Mouse (Mus musculus): ENCODE data around the gene Mfap5.

GRCm38 (mm10) chr6:122469030-122469640, 36.5 kb upstream of the Mfap5 start:
- TF ChIP-seq POLR2A (IDR thresholded peaks at IDR 0.05; ENCODE audit: extremely low read depth, insufficient read depth, low read length) (no peak), CTCF (IDR thresholded peaks at IDR 0.05; ENCODE audit: extremely low read depth, insufficient read depth, low read length) (no peak)
